Mouse (Mus musculus) layer of hippocampus, adult 9-11 months (tissue): Measurements from ENCODE around the gene Clic1.

Source experiments
- DNase-seq: peaks from one replicate; pipeline ENCODE4 v3.0.0; 2022

Clic1 gene

GRCm38 (mm10) chr17:35092403-35093198, 42.8 kb downstream of the Clic1 start:
- no peak for DNase-seq

DNA sequence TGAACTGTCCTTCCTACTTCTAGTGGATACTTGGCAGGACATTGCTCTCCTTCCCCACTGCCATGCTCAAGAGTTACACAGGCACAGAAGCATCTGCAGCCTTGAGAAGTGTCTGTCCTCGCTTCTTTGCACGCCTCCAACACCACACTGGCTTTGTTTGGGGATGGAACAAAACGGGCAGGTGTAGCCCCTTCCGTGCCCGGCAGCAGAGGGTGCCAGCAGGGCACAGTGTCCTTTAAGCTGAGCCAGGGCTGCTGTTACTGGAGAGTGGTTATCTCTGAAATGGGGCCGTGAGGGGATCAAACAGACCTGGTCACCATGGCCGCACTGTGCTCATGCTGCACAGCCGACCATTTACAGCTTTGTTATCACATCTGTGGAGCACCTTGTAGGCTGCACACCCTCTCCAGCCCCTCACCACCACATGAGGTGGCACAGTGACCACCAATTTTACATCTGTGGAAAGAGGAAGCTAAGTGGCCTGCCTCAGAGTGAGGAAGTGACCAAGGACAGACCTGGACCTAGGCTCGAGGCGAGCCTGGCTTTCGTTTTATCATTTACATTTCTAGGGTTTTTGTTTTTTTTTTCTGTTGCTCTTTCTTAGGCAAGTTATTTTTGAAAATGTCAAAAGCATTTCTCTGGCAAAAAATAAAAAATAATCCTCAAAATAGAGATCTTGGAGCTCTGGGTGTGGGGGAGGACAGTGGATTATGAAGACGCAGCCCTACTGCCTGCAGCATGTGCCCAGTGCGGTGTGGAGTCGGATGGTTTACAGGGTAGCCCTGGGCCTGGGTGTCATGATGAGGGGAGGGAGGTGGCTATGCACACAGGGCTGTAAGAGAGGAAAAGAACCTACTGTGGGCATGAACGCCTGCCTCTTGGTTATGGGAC, 45.0 kb downstream of the Clic1 start:
- no peak for DNase-seq

DNA sequence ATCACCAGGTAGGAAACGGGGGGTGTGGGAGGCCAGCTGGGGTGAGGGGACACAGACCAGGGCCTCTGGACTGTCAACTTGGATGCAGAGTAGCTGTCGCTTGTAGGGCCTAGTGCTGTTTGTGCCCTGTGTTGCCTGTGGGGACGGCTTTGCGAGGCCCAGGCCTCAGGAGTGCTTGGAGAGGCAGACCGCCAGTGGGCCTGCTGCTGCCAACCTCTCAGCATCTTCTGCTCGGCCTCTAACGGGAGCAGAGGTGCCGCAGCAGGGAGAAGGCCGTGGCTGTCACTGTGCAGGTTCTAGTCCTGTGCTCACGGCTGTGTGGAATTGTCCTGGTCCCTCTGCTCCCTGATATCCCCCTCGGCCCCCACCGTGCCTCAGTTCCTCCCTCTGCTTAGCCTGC, 46.8 kb downstream of the Clic1 start:
- DNase-seq = no peak

- peak; percentile 61 for DNase-seq
Measured at GRCm38 (mm10) chr17:35097164-35097655, 47.4 kb downstream of the Clic1 start.

DNA sequence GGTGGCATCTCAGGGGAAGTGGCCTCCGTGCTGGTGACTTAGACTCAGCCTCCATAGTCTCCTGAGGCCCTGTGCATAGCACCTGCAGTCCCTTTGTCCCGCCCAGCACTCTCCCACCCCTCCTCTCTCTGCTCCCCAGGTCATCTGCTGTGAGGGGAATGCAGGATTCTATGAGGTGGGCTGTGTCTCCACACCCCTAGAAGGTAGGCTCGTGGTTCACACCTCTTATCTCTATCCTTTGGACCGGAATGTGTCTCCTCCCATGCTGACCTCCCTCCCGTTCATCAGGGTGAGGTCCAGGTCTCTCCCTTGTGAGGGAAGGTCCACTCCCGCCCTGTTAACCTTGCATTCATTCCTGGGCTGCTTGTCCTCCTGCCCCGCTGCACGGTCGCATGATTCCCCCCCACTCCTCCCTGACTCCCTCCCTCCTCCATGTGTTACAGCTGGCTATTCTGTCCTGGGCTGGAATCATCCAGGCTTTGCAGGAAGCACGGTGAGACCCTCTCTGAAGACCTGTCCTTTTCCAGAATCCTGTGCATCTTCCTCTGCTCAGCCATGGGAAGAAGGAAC, 50.5 kb downstream of the Clic1 start:
- no peak for DNase-seq

DNA sequence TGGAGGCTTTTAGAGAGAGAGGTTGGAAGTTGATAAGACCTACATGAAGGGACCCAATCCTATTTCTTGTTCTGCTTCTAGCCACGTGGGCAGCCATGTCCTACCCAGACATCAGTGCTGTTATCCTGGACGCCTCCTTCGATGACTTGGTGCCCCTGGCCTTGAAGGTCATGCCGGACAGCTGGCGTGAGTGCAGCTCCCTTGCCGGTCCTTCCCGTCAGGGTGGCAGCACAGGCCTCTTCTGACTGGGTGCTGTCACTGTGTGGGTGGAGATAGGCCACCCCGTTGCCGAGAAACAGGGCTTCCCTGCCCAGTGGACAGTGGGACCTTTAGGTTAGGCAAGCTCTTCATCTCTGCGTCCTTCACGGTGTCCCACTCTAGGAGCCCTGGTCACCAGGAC, 51.4 kb downstream of the Clic1 start:
- no peak for DNase-seq

GRCm38 (mm10) chr17:35102299-35102698, 52.5 kb downstream of the Clic1 start:
- DNase-seq = no peak

- no peak for DNase-seq
Measured at GRCm38 (mm10) chr17:35103221-35103690, 53.5 kb downstream of the Clic1 start.

GRCm38 (mm10) chr17:35104079-35104478, 54.3 kb downstream of the Clic1 start:
- DNase-seq = no peak

DNA sequence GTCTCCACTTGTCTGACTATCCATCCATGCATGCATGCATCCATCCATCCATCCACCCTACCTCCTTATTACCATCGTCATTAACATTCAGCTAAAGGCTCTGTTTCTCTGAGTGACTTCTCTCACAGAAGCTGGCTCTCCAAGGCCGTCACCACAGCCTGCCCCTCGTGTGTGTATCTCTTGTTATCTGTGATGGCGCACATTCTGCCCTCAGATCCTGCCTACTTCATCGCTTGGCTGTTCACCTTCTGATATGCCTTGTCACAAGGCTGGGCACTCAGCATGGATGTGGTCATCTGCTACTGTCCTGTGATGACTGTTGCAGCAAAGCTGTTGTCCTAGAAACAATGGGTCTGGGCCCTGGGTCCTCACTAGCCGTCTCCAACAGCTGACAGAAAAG, 55.0 kb downstream of the Clic1 start:
- no peak for DNase-seq

GRCm38 (mm10) chr17:35105740-35106389, 56.1 kb downstream of the Clic1 start:
- no peak for DNase-seq

DNA sequence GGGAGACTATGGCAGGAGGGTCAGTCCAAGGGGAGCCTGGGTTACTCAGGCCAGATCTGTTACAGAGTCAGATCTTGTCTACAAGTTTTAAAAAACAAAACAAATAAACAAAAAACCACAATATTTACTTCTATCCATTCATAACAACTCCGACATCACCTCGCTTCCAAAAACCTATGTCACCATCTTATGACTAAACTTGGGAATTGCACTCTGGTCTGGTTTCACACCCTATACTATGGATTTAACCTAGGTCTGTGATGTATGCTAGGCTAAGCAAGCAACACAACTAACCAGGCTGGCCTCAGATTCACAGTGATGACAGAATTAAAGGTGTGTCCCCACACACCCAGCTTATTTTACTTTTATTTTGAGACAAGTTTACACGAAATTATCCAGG, 56.8 kb downstream of the Clic1 start:
- no peak for DNase-seq

GRCm38 (mm10) chr17:35108097-35108496, 58.3 kb downstream of the Clic1 start, which contains the start of gene Ly6g5c:
TSS of gene Ly6g5c (plus strand) at chr17:35108279.
- DNase-seq = no peak
